Mouse (Mus musculus) hindlimb bud, embryonic 11.5 days (tissue): Measurements from ENCODE around the gene Capza1.
"Not testable (repeated sequence)": the region's sequence is repeated elsewhere in the genome, so short reads cannot be mapped to it uniquely, and the experiment has no call there.

Source experiments
- DNase-seq: peaks from one replicate; pipeline ENCODE4 v3.0.0-alpha.2; 2012; ENCODE audit warnings: low read depth, low spot score; ENCODE audit errors: extremely low spot score

Capza1 gene

DNA sequence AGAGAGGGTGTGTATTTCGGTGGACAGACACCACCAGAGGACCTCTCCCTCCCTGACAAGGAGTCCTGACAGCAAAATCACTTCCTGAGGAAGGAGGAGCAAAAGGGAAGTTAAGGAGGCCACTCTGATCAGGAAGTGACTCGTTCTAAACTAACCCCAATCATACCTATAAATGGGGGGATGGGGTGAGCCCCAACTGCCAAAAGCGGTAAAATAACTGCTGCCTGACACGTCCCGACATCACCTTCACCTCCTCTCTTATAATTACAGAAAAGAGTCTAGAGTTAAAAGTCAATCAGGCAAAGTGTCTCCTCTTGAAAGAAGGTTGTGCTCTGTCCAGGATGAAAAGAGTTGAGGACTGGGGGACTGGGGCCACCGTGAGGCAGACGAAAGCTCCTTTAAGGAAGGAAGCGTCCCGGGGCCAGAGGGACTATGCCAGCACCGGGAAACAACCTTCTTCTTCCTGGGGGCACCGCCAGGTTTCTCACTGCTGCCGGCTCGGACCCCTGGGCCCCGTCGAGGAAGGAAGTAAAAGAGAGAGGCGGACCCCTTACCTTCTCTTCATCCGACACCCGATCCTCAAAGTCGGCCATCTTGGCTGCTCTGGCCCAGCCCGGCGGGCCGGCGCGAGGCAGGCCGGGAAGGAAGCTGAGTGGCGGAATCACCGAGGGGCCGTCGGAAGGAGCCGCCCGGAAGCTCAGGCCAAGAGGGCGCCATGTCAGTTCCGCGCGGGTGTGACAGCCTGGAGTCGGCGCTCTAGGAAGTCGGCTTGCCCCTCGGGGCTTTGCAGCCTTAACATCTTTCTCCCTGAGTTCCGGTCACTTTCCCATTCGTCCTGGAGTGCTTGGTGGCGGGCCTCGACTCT lies at the start of gene Capza1, which contains the start of gene St7l:
TSS of gene Capza1 (minus strand) at position 720 of the 865 bp plus-strand sequence.
TSS of gene St7l (plus strand) at position 220 of the 865 bp plus-strand sequence.
- DNase-seq: peak; percentile 30

DNA sequence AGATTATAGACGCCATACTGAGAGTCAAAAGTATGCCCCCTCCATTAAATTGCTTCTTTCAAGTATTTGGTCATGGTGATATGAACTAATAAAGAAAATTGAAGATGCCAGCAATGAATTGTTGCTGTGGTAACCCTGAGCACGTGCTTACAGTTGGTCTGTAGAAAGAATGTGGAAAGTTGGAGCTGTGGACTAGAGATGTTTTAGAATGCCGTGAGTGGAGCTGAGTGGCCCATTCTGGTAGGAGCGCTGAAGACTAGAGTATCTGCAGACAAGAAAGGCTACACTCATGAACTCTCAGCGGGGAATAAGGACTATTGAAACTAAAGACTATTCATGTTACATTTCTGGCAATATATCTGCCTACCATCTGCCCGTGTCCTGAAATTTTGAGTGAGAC lies 44.9 kb upstream of the Capza1 start:
- no peak for DNase-seq

DNA sequence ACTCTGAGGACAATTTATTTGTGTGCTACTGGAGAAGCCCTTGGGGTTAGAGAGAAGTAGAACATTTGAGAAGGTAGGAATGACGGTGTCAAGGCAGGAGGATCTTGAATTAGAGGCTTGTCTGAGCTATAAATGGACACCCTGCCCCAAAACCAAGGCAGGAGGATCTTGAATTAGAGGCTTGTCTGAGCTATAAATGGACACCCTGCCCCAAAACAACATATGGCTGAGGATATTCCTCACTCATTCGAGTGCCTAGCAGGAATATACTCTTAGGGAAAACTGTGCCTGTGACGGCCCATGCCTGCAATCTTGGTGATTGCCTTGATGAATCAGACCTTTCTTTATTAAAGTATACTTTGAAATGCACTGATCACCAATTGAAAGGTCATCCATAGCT lies 41.7 kb upstream of the Capza1 start:
- no peak for DNase-seq

DNA sequence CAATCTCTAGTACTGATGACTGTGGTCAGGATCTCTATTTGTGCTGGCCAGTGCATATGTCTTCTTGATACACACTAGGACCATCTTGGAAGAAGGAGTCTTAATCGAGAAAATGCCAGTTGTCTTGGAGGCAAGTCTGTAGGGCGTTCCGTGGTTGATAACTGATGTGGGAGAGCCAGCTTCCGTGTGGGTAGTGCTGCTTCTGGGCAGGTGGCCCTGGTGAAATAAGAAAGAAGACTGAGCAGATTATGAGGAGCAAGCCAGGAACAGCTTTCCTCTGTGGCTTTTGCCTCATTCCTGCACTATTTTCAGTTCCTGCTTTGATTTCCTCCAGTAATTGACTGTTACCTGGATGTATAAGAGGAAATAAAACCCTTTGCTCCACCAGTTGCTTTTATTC lies 41.1 kb upstream of the Capza1 start:
- DNase-seq: no peak

DNA sequence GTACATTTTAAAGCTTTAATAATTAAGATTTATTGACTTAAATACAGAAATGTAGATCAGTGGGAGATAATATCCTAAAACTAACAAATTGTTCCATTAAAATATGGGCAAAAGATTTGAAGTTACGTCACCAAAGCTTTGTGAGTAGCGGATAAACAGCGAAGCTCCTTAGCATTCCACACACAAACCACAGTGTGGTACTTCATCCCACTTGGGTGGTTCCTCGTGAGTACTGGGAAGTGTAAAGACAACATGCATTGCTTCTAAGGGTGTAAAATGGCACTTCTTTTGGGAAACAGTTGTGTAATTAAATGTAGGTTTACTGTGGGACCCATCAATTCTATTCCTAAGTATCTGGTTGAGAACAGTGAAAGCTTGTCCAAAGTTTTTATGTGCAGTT lies 36.8 kb upstream of the Capza1 start:
- DNase-seq: no peak

DNA sequence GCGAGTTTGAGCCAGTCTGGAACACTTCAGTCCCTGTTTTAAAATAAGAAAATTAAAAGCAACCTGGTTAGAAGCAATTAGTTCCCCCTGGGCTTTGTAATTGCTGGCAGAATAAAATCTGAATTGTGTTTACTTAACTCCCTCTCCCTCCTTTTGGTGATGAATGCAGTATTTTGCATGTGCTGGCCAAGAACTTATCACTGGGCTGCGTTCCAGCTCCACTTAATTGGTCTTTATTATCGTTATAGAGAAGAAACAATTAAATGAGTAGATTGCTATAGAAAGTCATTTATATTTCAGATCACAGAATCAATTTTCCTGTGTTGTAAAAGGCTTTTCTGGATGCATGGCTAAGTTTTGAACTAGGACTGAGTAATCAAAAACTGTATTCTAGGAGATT lies 31.8 kb upstream of the Capza1 start:
- no peak for DNase-seq

DNA sequence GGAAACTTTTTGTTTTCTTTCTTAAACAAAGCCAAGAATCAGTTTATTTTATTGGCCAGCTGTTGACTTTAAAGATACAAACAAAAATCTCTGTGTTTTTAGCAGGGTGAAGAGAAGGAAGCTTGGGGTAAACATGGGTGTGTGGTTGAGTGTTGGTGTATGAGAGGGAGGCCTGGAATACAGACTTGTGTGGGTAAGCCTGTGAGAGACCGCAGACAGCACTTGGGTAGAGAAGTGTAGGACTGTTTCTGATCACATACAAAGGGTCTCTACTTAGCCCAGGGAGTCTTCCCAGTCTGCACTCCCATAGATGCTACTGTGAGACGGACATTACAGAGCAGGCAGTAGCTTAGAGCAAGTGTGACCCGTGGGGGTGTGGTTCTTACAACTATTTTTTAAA lies 24.3 kb upstream of the Capza1 start:
- DNase-seq: no peak

DNA sequence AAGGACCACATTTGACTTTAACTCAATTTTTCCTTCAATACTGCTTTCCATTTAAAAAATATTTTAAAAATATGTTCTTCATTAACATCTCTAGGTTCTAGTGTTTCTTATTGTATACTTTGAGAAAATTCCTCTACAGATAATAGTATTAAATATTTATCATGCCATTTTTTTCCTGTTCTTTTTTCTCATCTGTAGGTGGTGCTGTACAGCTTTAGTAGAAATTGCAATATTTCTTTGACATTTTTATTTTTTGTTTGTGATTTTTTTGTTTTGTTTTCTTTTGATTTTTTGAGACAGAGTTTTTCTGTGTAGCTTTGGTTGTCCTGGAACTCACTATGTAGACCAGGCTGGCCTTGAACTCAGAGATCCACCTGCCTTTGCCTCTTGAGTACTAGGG lies 5.3 kb upstream of the Capza1 start:
- no peak for DNase-seq

DNA sequence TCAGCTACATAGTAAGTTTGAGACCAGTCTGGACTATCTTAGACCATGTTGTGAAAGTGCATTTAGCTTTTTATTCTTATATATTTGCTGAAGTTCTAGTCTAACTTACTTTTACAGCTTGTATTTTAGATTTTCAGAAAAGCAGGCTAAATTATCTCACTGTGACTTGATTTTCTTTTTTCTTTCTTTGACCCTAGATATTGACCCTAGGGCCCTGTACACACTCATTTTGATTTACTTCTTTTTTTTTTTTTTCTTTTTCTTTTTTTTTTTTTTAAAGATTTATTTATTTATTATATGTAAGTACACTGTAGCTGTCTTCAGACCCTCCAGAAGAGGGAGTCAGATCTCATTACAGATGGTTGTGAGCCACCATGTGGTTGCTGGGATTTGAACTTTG lies 2.4 kb upstream of the Capza1 start:
- DNase-seq: not testable (repeated sequence)

DNA sequence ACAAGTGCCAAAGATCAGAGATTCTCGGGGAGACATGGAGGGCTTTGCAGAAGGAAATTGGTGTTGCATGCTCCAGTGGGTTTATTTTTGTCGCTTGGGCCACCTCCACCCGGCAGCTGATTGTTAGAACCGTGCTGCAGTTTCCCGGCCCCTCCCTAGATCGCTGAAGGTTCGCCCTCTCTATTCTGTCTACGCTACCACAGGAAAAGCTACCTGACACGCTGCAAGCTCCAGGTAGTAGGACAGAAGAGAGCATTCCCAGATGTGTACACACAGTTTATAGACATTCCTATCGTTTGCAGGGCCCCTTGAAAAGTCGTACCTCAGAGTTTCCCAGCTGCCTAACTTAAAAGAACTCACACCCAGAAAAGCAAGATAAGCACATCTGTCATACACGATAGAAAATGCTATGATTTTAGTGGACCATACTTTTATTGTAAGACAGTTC lies 1.1 kb upstream of the Capza1 start:
- DNase-seq: no peak

DNA sequence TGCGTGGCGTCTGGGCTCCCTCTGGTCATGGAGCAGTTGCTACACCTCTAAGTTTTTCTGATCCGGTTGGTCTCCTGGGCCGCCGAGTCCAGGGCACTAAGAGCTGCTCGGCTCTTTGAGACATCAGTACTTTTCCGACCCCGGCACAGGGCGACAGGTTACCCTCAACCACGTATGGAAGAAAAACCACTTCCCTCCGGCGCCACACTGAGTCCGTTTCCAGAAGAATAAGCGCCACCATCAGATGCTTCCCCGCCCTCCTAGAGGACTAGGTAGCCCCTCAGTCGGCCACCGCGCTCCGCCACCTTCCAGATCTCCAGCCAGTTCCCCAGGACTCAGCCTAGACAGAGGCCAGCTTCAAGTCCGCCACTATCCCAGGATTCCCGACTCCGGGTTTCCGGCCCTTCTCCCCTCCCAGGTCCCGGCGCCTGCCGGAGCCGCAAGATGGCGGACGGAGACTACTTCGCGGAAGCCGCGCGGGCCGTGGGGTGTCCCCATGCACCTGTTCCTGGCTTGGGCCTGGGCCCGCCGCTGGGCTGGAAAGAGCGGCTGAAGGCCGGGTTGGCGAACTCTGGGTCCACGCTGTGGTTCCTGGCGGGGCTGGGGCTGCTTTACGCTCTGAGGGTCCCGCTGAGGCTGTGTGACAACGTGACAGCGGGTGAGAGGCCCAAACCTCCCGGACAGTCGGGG lies 491 bp upstream of the Capza1 start:
- peak; percentile 35 for DNase-seq

DNA sequence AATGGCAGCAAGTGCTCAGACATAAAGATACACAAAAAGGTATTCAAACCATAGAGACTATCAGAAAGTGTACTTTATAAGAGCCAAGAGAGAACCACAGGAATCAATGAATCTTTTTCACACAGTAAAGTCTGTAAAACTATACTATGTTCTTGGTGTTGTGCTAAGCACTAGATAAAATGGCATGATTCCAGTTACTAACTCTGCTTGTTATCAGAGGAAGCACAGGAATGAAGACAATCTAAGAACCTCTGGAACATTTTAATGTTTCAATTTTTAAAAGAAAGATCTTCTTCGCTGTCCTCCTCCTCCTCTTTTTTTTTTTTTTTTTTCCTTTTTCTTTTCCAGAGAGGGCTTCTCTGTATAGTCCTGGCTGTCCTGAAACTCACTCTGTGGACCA lies 5.7 kb downstream of the Capza1 start:
- DNase-seq: no peak

DNA sequence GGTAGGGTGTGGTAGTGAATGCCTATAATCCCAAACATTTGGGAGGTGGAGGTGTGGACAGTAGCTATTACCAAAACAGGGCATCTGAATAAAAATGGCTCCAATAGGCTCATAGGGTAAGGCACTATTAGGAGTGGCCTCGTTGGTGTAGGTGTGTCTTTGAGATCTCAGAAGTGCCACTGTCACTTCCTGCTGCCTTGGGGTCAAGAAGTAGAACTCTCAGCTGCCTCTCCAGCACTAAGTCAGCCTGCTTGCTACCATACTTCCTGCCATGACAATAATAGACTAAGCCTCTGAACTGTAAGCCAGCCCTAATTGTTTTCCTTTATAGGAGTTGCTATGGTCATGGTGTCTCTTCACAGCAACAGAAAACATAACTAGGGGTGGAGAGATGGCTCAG lies 8.2 kb downstream of the Capza1 start:
- DNase-seq: no peak

DNA sequence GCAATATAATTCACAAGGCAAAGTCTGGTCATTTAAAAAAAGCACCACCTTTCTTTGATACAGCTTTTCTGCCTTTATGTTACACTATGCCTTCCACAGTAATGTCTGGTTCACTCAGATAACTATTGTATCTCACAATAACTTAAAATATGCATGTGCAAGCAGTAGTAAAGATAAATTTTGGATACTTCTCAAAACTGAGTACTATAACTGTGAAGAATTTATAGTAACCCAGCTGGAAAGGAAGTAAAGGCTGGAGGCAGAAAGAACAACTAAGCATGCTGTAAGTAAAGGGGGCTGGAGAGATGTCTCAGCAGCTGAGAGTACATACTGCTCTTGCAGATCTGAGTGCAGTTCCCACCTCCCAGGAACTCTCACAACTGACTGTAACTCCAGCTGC lies 9.4 kb downstream of the Capza1 start:
- no peak for DNase-seq

DNA sequence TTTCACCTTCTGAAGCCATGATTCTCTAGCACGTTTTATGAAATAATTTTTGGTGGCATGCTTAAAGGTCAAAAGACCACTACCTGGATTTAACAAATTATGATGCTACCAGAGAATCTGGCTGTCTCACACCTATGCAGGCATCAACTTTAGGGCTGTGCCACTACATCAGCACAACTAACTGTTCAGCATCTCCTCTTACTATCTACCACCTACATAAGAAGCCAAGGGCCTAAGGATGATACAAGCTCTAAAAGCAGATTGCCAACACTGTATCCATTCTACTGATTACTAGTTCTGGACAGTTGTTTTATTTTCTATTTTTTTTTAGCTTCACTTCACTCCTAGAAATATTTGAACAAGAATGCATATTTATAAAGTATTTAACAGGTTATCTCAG lies 9.8 kb downstream of the Capza1 start:
- no peak for DNase-seq

DNA sequence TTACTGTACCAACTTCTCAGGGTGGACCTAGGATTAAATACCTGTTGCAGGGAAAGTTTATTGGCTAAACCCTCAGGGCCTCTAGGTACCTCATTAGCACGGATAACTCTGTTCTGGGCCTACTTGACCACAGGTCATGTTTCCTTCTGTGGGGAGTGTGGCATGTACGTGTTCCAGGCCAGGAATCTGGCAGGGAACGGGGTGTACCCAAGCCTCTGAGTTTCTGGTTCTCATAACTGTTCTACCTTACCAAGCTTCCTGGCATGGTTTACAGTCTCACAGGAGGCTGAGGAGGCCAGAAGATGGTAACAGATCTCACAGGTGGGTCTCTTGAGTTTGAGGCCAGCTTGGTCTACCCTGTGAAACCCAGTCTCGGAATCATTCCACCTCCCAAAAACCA lies 17.7 kb downstream of the Capza1 start:
- no peak for DNase-seq

DNA sequence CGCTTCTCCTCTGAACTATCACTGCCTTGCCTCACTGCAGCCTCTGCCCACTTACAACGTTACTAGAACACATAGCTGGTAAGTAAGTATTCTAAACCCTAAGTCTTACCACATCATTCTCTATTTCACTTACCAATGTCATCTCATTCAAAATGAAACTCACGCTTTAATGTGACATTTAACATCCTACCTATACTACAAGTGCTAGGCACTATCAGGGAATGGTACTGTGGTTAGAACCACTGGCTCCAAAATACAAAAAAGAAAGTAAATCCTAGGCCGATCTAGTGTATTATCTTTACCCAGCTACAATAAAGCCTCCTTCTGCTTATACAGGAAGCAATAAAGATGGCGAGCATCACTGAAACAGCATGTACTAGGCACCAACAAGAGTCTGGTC lies 23.3 kb downstream of the Capza1 start:
- no peak for DNase-seq

DNA sequence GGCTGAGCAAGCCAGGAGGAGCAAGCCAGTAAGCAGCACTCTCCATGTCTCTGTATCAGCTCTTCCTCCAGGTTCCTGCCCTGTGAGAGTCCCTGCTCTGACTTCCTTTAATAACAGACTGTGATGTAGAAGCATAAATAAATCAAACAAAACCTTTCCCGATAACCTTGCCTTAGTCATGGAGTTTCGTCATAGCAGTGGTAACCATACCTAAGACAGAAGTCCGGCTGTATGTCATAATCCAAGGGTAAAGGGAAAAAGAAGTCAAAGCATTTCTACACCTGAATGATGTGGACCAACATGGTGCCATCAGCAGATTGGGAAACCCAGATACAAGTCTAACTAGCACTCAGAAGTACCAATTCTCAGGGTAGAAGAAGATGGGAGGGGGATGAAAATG lies 28.5 kb downstream of the Capza1 start:
- DNase-seq: no peak

DNA sequence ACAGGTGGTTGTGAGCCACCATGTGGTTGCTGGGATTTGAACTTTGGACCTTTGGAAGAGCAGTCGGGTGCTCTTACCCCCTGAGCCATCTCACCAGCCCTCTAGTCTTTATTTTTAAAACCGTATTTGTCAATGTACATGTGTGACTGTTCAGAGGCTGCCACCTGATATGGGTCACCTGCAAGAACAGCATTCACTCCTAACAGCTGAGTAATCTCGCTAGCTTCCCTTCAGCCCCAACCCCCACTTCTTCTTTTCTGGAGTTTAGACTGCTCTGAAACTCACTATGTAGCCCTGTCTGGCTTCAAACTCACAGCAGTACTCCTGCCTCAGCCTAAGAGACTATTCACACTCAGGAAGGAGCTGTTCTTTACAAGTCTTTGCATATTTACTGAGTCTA lies 41.9 kb downstream of the Capza1 start:
- no peak for DNase-seq

DNA sequence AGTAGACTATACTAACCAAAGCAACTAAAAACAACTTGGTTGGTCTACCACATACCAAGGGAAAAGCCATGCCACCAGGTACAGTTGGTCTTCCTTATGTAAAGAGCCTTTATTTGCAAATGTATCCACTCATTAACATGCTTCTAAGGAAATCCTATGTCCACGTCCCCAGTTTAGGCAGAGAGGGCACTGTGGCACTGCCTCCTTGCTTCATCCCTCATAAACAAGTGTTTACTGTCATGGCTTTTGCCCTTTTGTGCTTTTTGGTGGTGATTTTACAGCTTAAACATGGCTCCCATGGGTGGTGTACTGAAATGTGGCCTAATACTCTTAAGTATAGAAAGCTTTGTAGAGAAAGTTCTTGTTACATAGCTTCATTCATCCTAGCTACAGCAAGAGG lies 43.9 kb downstream of the Capza1 start:
- DNase-seq: no peak

DNA sequence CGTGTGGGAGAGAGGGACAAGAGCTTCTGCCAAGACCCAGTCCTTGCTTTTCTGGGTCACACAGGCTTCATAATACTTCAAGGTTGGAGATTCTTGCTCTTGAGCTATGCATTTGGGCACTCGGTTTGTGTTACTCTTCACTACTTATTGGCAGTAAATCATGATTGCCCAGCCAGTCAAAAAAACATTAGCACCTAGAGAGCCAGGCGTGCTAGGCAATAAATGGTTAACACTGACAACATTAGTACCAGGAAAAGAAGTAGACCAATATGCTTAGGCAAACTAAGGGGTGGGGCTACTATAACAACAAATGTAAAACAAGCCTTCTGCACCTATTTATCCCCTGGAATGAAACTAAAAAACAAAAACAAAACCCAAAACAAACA lies 45.6 kb downstream of the Capza1 start:
- DNase-seq: no peak

DNA sequence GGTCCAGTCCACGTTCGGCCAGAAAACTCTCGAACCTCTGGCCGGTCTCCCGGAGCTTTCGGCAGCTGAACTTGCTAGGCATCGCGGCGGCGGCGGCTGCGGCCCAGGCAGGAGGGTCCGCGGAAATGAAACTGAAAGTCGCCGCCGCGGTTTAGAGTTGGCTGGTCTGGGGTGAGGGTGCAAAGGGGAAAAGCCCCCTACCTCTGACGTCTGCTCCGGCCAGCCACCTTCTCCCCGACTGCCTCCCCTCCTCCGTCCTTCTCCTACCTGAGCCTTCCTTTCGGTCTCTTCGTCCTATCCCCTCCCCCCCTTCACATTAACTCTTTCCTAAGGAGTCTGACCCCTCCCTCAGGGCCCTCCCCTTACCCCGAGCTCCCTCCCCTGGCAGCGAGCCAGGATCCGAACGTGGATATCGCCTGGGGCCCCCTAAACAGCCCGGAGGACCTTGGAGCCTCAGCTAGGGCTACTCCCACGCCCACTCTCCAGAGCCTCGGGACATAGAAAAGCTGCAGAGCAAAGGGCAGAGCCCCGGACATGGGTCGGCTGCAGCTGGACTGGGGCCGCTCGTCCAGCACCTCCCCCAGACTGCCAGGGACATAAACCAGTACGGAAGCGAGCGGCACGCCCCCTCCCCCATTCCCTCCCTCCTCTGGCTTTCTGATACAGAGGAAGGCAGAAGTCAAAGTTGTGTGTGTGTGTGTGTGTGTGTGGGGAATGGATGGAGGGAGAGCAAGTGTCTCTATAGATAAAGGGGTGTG lies 46.1 kb downstream of the Capza1 start, which contains the start of gene Mov10:
TSS of gene Mov10 (minus strand) at position 573 of the 758 bp plus-strand sequence.
- DNase-seq: peak; percentile 24
